Mouse (Mus musculus) layer of hippocampus, postnatal 25 days (tissue): ENCODE measurements at regions not wholly inside any gene's neighbourhood (a gene's known extent, or its start where the extent isn't known, plus 50 kb on each side); places are given as distances from the start of the nearest gene placed in this dataset.

Experiments used
- DNase-seq, 2 experiments: peaks; one replicate each; pipeline ENCODE4 v3.0.0; 2022; ENCODE audit warnings: mixed read lengths in 2 of 2, low spot score in 1 of 2; ENCODE audit errors: extremely low spot score in 1 of 2

- no peak for DNase-seq
Measured at GRCm38 (mm10) chr1:35822376-35823202, 245.6 kb upstream of the Hs6st1 start.

- DNase-seq: no peak
Measured at GRCm38 (mm10) chr1:35823496-35823895, 244.7 kb upstream of the Hs6st1 start.

GRCm38 (mm10) chr1:35823981-35824880, 244.0 kb upstream of the Hs6st1 start:
- DNase-seq: no peak

- no peak for DNase-seq
Measured at GRCm38 (mm10) chr1:35825531-35825966, 242.7 kb upstream of the Hs6st1 start.

GRCm38 (mm10) chr1:35826575-35827114, 241.6 kb upstream of the Hs6st1 start:
- no peak for DNase-seq

- DNase-seq: no peak
Measured at GRCm38 (mm10) chr1:35827471-35827870, 240.7 kb upstream of the Hs6st1 start.

GRCm38 (mm10) chr1:35834180-35834579, 234.0 kb upstream of the Hs6st1 start:
- no peak for DNase-seq

GRCm38 (mm10) chr1:35836552-35836951, 231.6 kb upstream of the Hs6st1 start:
- no peak for DNase-seq

- no peak for DNase-seq
Measured at GRCm38 (mm10) chr1:35838625-35839024, 229.6 kb upstream of the Hs6st1 start.

- DNase-seq: peak in 1 of 2 experiments; percentile 24
Measured at GRCm38 (mm10) chr1:35839446-35839845, 228.8 kb upstream of the Hs6st1 start.

GRCm38 (mm10) chr1:35841626-35842025, 226.6 kb upstream of the Hs6st1 start:
- no peak for DNase-seq

- DNase-seq: no peak
Measured at GRCm38 (mm10) chr1:35842707-35843106, 225.5 kb upstream of the Hs6st1 start.

- DNase-seq: no peak
Measured at GRCm38 (mm10) chr1:35843566-35843965, 224.6 kb upstream of the Hs6st1 start.

GRCm38 (mm10) chr1:35846224-35846936, 221.8 kb upstream of the Hs6st1 start:
- DNase-seq: peak in 1 of 2 experiments; percentile 28

GRCm38 (mm10) chr1:35848160-35848954, 219.8 kb upstream of the Hs6st1 start:
- DNase-seq: no peak

GRCm38 (mm10) chr1:35849406-35850190, 218.6 kb upstream of the Hs6st1 start:
- no peak for DNase-seq

- no peak for DNase-seq
Measured at GRCm38 (mm10) chr1:35850191-35850545, 218.0 kb upstream of the Hs6st1 start.

- DNase-seq: no peak
Measured at GRCm38 (mm10) chr1:35850566-35851085, 217.6 kb upstream of the Hs6st1 start.
